Mouse (Mus musculus) bone marrow, adult 2 months (tissue): ENCODE results near the gene Tmem106a.

Source experiments
- CTCF ChIP-seq: fragments of 200-500 bp; IDR thresholded peaks from 2 replicates; pipeline ENCODE4 v1.5.1; 2011; ENCODE audit warnings: low read length, control low read depth; ENCODE audit not compliant: control insufficient read depth, insufficient read depth
- POLR2A ChIP-seq: fragments of 200-500 bp; IDR thresholded peaks from 2 replicates; pipeline ENCODE4 v1.6.1; 2011; ENCODE audit warnings: low read depth, mild to moderate bottlenecking, control low read depth, low read length, borderline replicate concordance; ENCODE audit not compliant: control insufficient read depth

GRCm38 (mm10) chr11:101588868-101589267, 6.8 kb downstream of the Tmem106a start:
- no peak for TF ChIP-seq POLR2A
- TF ChIP-seq CTCF, result no peak
